Mouse (Mus musculus) thymus, postnatal 10 days (tissue): ENCODE data around the gene Spsb3.

Source experiments
- DNase-seq, 2 experiments: peaks; one replicate each; pipeline ENCODE4 v3.0.0; 2021; ENCODE audit warnings: low spot score in 2 of 2

Spsb3 gene

DNA sequence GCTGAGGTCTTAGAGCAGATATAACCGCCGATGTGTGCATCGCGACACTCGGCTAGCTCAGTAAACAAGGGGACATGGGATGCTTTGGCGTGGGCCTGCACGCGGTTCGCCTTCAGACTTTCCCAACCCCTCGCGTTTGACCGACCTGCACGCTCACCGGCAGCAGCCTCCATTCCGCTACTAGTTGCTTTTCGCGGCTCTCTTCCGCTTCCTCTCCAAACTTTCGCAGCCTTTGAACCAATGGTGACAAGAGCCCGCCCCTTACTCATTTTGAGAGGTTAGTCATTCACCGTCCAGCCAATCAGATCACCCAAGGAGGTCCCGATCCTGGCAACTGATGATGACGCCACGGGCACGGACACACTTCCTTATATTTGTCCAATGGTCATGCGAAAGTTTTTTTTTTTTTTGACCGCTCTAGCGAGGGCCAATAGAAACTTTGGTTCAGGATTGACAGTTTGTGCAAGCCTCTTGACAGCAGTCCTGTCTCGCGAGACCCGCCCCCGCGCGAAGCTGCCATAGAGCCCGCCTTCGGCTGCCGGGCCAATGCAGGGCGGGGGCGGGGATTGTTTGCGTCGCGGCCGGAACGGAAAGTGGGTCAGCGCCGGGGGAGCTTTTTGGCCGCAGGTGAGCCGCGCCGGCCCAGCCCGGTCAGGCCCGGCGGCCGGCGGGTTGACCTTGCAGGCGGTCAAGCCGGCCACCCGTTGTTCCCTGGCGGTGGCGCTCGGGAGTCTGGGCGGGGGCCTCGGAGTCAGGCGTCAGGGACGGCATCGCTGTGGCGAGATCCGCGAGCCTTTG, at the start of gene Spsb3, which contains the start of gene Nubp2:
TSS of gene Spsb3 (plus strand) at position 510 of the 798 bp plus-strand sequence.
TSS of gene Nubp2 (minus strand) at position 216 of the 798 bp plus-strand sequence.
- peak; percentile 95 to 98 for DNase-seq

DNA sequence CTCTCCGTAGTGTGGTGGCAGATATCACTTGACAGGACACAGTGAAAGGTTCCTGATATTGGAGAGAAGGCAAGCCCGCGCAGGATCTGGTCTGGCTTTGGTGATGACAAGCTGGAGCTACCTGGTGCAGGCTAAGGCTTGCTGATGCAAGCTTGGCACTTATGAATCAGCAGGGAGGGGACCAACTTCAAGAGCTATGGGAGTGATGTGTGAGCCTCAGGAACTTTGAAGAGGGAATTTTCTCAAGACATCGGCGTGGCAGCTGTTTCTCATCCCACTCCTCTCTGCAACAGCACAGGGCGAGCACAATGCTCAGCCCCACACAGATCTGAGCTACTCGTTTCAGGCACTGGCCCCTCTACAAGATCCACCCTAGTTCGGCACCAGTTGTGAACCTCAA, 46.6 kb upstream of the Spsb3 start, which contains the start of gene Hagh:
TSS of gene Hagh (plus strand) at position 302 of the 400 bp plus-strand sequence.
- no peak for DNase-seq

DNA sequence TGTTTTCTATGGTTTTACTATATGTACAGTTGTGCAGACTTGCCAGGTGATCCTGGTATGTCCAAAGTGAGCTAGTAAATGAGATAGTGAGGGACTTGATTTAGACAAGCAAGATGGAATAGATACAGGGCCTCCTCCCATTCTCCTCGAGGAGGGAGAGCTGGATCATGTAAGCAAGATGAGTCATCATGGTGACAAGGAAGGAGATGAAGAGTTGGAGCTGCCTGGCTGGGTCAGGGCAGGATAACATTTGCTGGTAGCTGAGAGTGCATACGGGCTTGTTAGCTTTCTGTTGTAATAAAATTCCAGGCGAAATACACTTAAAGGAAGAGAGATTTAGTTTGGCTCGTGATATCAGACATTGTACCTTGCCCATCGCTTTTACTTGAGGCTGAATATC, 46.1 kb upstream of the Spsb3 start:
- no peak for DNase-seq

GRCm38 (mm10) chr17:24841133-24841532, 45.3 kb upstream of the Spsb3 start:
- peak in 1 of 2 experiments; percentile 42 for DNase-seq

- no peak for DNase-seq
Measured at GRCm38 (mm10) chr17:24842631-24843030, 43.8 kb upstream of the Spsb3 start.

- DNase-seq: no peak
Measured at GRCm38 (mm10) chr17:24844525-24844924, 41.9 kb upstream of the Spsb3 start.

- DNase-seq: no peak
Measured at GRCm38 (mm10) chr17:24847386-24847785, 39.1 kb upstream of the Spsb3 start.

DNA sequence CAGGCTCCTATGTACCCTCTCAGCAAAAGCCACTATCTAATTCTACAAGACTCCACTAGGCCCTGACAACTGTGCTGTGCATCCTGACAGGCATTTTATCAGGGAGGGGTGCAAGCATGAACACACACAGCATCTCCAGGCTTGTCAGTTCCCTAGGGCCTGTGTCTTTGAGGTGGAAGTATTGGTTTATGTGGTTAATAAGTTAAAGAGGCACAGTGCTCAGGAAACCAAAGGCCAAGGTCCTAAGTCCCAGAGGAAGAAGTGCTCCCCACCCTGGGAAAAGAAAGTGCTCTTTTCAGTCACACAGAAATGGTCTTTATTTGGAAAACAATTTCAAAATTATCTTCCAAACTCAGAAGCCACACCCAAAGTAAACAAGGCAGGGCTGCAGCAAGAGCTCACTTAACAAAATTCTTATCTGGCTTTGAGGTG, 37.8 kb upstream of the Spsb3 start:
- no peak for DNase-seq

- DNase-seq: no peak
Measured at GRCm38 (mm10) chr17:24849733-24850064, 36.7 kb upstream of the Spsb3 start.

DNA sequence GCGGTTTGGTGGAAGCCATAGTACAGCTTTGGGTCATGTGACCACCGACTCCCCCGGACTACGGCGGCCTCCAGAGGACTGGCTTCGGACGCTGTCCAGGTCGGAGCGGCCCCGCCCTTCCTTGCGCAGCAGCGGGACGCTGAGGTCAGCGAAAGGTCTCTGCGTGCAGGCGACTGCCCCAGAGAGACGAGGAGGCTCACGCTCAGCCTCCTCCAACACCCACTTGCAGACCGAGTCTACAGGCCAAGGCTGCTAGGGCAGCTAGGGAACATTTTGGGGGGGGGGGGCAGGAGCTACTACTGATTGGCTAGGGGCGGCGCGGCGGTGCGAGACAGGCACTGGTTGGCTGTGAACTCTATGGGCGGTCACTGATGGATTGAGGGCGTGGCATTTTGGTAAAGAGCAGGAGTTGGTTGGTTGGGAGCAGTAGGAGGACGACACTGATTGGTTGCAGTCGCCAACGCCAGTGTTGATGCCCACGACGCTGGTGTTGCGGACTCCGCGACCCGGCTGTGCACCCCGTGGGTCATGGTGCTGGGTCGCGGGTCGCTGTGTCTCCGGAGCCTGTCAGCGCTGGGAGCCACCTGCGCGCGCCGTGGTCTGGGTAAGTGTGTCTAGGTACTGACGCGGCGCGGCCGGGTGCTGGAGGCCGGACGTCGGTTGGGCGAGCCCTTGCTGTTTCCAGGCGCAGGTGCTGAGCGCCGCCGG, 36.2 kb upstream of the Spsb3 start, which contains the start of gene Fahd1:
TSS of gene Fahd1 (minus strand) at position 300 of the 708 bp plus-strand sequence.
- DNase-seq: peak; percentile 89 to 95

DNA sequence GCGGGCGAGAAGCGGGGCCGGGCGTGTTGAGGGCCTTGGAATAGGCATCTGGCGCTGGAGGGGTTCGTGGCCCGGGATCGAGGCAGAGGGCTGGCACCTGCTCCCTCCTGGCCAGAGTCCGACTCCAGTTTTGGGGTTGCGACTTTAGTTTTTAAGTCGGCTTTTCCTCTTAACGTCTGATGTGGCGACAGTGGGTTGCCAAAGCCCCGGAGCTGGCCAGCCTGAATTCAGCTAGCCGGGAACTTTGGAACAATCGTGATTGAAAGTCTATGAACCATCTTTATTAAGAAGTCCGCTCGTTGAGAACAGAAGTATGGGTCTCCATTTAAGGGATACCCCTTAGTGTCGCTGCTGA, 35.7 kb upstream of the Spsb3 start:
- no peak for DNase-seq

- no peak for DNase-seq
Measured at GRCm38 (mm10) chr17:24851381-24852125, 34.9 kb upstream of the Spsb3 start.

DNA sequence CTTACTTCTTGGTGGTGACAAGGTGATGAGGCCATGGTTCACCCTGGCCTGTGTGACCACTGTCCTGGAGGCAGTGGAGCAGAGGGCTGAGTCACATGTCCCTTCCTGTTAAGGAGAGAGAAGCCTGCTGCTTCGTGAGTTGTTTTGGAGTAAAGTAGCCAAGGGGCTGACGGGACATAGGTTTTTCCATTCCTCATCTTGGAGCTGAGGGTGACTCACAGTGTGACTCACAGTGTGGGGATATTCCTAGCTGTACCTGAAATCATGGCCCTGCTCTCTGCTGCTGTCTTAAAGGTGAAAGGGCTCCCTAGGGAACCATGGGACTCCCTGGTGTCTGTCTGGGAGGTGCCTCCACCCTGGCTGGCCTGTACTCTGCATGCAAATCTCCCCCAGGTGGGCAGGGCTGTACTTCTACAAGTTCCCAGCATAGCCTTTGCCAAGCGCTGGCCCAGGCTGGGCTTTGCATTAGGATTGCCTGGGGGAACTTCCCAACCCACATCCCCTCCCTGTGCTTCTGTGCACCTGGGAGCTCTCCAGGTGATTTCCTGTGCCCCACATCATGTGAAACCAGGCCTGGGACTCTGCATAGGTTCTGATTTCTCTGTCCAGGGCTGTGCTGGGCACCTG, 30.5 kb upstream of the Spsb3 start:
- no peak for DNase-seq

DNA sequence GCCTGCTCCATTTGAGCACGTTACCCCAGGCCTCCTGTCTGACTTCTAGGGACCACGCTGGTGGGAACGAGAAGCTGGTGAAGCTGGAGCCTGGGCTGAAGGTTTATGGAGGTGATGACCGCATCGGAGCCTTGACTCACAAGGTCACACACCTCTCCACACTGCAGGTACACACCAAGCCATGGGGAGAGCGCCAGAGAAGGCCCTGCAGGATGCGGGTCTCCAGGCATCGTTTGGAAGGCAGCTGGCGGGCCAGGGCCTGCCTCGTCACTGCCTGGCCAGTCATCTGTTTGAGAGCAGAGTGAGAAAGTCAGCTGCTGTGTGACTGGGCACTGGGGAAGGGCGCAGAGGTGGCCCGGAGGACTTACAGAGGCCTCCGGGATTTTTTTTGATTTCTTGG, 29.9 kb upstream of the Spsb3 start:
- DNase-seq: no peak

DNA sequence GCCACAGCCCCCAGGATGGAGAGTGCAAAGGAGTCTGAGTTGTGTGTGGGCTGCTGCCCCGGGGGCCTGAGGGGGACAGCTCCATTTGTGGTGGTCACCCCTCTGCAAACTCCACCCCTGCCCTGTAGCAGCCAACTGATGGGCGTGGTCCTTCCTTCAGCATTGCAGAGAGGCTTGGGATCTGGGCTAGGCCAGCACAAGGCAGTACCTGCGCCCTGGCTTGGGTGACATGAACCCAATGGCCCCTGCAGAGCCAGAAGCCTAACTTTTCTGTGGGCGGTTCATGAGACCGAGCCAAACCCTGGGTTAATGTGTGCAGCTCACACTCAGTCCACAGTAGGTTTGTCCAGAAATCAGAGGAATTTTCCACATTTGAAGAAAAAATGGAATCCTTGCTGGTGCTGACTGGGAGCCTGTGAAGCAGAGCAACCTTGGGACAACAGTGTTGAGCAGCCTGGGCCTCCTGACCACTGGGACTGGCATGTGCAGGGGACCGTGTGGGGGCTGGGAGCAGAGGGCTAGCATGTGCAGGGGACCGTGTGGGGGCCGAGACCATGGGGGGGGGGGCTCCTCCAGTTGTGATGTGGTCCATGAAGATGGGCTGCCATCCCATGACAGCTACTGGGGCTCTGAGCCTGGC, 28.5 kb upstream of the Spsb3 start:
- DNase-seq: no peak

DNA sequence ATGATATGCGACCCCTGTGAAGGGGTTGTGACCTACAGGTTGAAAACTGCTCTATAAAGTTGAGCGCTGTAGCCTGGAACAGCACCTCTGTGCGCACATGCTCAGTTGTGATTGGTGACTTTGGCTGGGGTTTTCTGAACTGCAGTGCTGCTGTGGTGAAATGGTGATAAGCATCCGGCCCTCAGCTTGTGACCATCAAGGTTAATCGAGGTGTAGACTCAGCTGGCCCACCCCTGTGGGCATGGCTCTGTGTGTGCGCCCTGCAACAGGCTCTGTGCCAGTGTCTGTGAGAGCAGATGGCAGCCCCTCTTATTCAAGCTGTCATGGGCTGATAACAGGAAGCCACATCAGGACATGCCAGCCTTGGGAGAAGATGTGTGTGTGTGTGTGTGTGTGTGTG, 27.5 kb upstream of the Spsb3 start:
- DNase-seq: no peak

- DNase-seq: no peak
Measured at GRCm38 (mm10) chr17:24860076-24860475, 26.4 kb upstream of the Spsb3 start.

DNA sequence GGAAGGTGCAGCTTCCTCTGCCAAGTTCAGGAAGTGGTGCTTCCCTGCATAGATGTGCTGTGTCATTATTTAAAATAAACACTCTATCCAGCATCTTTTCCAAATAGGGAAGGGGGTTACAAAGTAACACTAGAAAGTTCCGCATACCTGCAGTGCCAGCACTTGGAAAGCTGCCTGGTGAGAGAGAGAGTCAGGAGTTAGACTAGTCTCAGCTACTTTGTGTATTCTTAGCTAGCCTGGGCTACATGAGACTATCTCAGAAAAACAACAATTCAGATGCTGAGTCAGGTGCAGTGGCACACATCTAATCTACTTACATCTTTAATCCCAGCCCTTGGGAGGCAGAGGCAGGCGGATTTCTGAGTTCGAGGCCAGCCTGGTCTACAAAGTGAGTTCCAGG, 24.7 kb upstream of the Spsb3 start:
- no peak for DNase-seq

DNA sequence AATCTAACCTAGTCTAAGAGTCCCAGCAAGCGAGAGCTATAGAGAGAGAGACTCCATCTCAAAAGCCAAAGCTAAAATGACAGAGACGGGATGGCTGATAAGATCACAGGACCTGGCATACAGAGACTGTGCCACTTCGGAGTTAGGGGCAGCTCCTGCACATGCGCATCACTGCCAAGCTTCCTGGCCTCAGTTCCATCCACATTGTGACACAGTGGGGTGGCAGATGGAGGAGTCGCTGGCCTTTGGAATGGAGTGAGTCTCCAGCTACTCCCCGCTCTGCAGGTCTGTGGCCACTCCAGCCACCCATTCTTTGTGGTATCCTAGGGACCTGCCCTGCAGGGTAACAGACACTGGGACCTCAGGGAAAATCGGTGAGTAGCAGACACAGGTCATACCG, 20.7 kb upstream of the Spsb3 start, which contains the start of gene Igfals:
TSS of gene Igfals (plus strand) at position 222 of the 400 bp plus-strand sequence.
- no peak for DNase-seq

- no peak for DNase-seq
Measured at GRCm38 (mm10) chr17:24867914-24868313, 18.5 kb upstream of the Spsb3 start.

DNA sequence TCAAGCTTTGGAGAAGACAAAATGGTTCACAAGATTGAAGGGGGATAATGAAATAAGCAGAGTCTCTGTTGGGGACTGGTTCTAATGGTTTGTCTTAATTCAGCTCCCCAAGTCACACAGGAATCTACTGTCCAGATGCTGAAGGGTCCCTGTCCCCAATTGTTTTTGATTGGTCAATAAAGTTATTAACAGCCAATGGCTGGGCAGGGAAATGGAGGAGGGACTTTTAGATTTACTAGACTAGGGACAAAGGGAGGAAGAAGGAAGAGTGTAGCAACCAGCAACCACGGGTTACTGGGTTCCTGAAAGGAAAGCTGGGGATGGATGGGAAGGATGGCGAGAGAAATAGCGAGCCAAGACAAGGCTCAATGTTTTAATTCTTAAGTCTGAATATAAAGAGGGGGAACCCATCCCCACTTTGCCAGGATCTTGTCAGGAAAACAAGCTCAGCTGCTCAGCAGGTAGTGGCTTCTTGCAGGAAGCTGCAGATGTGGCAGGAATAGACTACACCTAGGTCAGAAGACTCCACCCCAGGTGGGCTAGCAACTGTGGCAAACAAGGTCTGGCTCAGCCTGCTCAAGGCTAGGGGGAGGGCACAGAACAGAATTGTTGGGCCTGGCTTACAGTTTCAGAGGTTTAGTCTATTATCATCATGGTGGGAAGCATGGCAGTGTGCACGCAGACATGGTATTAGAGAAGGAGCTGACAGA, 12.6 kb upstream of the Spsb3 start:
- DNase-seq: no peak
